Mouse (Mus musculus): ENCODE measurements around the gene Defb36.

Gene Defb36

GRCm38 (mm10) chr2:152622953-152623352 is 18.8 kb downstream of the Defb36 start, which contains the start of gene Defb25:
Gene Defb25, minus strand, starts transcription at chr2:152623053.
- no peak for DNase-seq

GRCm38 (mm10) chr2:152624566-152624965 is 20.4 kb downstream of the Defb36 start:
- no peak for DNase-seq

GRCm38 (mm10) chr2:152625256-152625655 is 21.1 kb downstream of the Defb36 start:
- DNase-seq, result no peak

GRCm38 (mm10) chr2:152626774-152627591 is 22.9 kb downstream of the Defb36 start, which contains the start of gene Rem1:
Gene Rem1, plus strand, starts transcription at chr2:152626951.
- peak; percentile 78 for DNase-seq

- DNase-seq, result peak; percentile 55
Observed at GRCm38 (mm10) chr2:152628066-152628465, 23.9 kb downstream of the Defb36 start.

- no peak for DNase-seq
Observed at GRCm38 (mm10) chr2:152629239-152629638, 25.1 kb downstream of the Defb36 start.

GRCm38 (mm10) chr2:152629904-152630303 is 25.8 kb downstream of the Defb36 start:
- no peak for DNase-seq

- peak; percentile 53 for DNase-seq
Observed at GRCm38 (mm10) chr2:152633334-152633733, 29.2 kb downstream of the Defb36 start.

GRCm38 (mm10) chr2:152634311-152634710 is 30.2 kb downstream of the Defb36 start:
- no peak for DNase-seq

GRCm38 (mm10) chr2:152636246-152637005 is 32.3 kb downstream of the Defb36 start:
- DNase-seq, result peak; percentile 94

- no peak for DNase-seq
Observed at GRCm38 (mm10) chr2:152637006-152637322, 32.8 kb downstream of the Defb36 start.

- no peak for DNase-seq
Observed at GRCm38 (mm10) chr2:152637381-152637780, 33.3 kb downstream of the Defb36 start.

- peak; percentile 52 for DNase-seq
Observed at GRCm38 (mm10) chr2:152638865-152639264, 34.7 kb downstream of the Defb36 start.

GRCm38 (mm10) chr2:152639406-152640113 is 35.4 kb downstream of the Defb36 start:
- DNase-seq, result peak; percentile 66

- peak; percentile 96 for DNase-seq
Observed at GRCm38 (mm10) chr2:152652901-152653620, 48.9 kb downstream of the Defb36 start.

GRCm38 (mm10) chr2:152653874-152654715 is 50.0 kb downstream of the Defb36 start:
- no peak for DNase-seq

GRCm38 (mm10) chr2:152657398-152657797 is 53.3 kb downstream of the Defb36 start:
- peak; percentile 70 for DNase-seq

GRCm38 (mm10) chr2:152661163-152661562 is 57.0 kb downstream of the Defb36 start:
- DNase-seq, result no peak
